ENCODE assay signal across 10 mouse cellular contexts in genomic region chr1:53890380-53890779, GRCm38 (mm10).
DNase-seq lines count a peak whose midpoint lies in the region; ATAC-seq and TF ChIP-seq lines count a peak whose summit lies in the region.
"Had no signal": no experiment of that assay in that cellular context is flagged by ENCODE, and none has a peak within 500 bp of the region (broad histone marks: within the 10 kb centered on the region; RNA-seq: fewer than 3 reads in every experiment).

No protein-coding gene starts in this region.

- no peaks in the 10 kb centered on the region for H3K79me2 ChIP-seq in liver, adult 2 months (ENCODE audit: control insufficient read depth, insufficient read depth, low read length)
- H3K79me2 ChIP-seq in MEL (ENCODE audit: control insufficient read depth, insufficient read depth, low read length, poor library complexity): no peaks in the 10 kb centered on the region

- WGBS in embryonic facial prominence, embryonic 11.5 days: 52% methylated on average over 3 of the region's 3 CpGs
- WGBS in embryonic facial prominence, embryonic 10.5 days: 58% methylated on average over 3 of the region's 3 CpGs
- WGBS in liver, adult 2 months: 30% methylated on average over 3 of the region's 3 CpGs
- WGBS in liver, embryonic 12.5 days (ENCODE audit: insufficient replicate concordance): 35% methylated on average over 3 of the region's 3 CpGs

- no peaks in the 10 kb centered on the region for H3K36me3 ChIP-seq in embryonic facial prominence, embryonic 11.5 days (replicated peaks; ENCODE audit: control insufficient read depth, insufficient read depth, low read depth, low read length)
- no peaks in the 10 kb centered on the region for H3K36me3 ChIP-seq in embryonic facial prominence, embryonic 10.5 days (replicated peaks)
- no peaks in the 10 kb centered on the region for H3K36me3 ChIP-seq in liver, adult 2 months (ENCODE audit: control insufficient read depth, insufficient read depth, low read length)
- no peaks in the 10 kb centered on the region for H3K36me3 ChIP-seq in liver, embryonic 12.5 days
- no peaks in the 10 kb centered on the region for H3K36me3 ChIP-seq in MEL (ENCODE audit: control insufficient read depth in 1 of 2, insufficient read depth in 2 of 2, low read length in 2 of 2)
- H3K36me3 ChIP-seq: embryonic facial prominence, embryonic 13.5 days; lung, embryonic 15.5 days had no signal

- TF ChIP-seq CTCF in liver, adult 2 months (IDR thresholded peaks at IDR 0.05; ENCODE audit: low read depth, low read length): peak; percentile 25; the same call in 1 of the 2 replicates
- TF ChIP-seq CTCF in MEL (IDR thresholded peaks at IDR 0.05 in 2 of 3, conservative IDR thresholded peaks at IDR 0.05 in 1 of 3; ENCODE audit: control insufficient read depth in 1 of 3, insufficient read depth in 1 of 3, low read depth in 2 of 3, low read length in 3 of 3, poor library complexity in 1 of 3, severe bottlenecking in 1 of 3): peak; percentile 24 to 66 (median 42); a peak in 3 of 6 replicates

- TF ChIP-seq POLR2A in liver, adult 2 months (IDR thresholded peaks at IDR 0.05; ENCODE audit: extremely low read depth, insufficient read depth, low read length): no peak
- TF ChIP-seq POLR2A in MEL (IDR thresholded peaks at IDR 0.05; ENCODE audit: control insufficient read depth in 1 of 2, insufficient read depth in 1 of 2, low read depth in 1 of 2, low read length in 2 of 2, poor library complexity in 1 of 2): no peak

- H3K4me1 ChIP-seq in embryonic facial prominence, embryonic 11.5 days (ENCODE audit: control insufficient read depth, insufficient read depth, low read length): no peaks in the 10 kb centered on the region
- 0 out of 2 replicates have a peak, but pooled peaks cover 3% of the 10 kb centered on the region for H3K4me1 ChIP-seq in embryonic facial prominence, embryonic 10.5 days
- H3K4me1 ChIP-seq in liver, adult 2 months (ENCODE audit: control insufficient read depth, insufficient read depth, low read length): no peaks in the 10 kb centered on the region
- no peaks in the 10 kb centered on the region for H3K4me1 ChIP-seq in liver, embryonic 12.5 days
- no peaks in the 10 kb centered on the region for H3K4me1 ChIP-seq in MEL (ENCODE audit: control insufficient read depth in 1 of 2, insufficient read depth in 2 of 2, low read length in 2 of 2)
- H3K4me1 ChIP-seq: lung, embryonic 15.5 days had no signal

- DNase-seq in embryonic facial prominence, embryonic 11.5 days (ENCODE audit: low spot score): peak; percentile 17
- no peak for DNase-seq in embryonic facial prominence, embryonic 10.5 days (ENCODE audit: low spot score)
- peak; percentile 5 for DNase-seq in liver, adult 2 months (ENCODE audit: extremely low read depth, low read depth, low spot score)
- peak; percentile 13 for DNase-seq in MEL (ENCODE audit: low read depth, low spot score)
- DNase-seq in lung, postnatal 25 days (ENCODE audit: low spot score): peak; percentile 17
- no peak for DNase-seq in frontal cortex, postnatal 36 days (ENCODE audit: low spot score in 2 of 2)
- no peak for DNase-seq in urinary bladder, adult 2 months (ENCODE audit: low spot score)

- no peak for TF ChIP-seq EP300 in MEL (IDR thresholded peaks at IDR 0.05; ENCODE audit: low read depth in 1 of 2, low read length in 2 of 2)

- H3K4me2 ChIP-seq in embryonic facial prominence, embryonic 11.5 days (ENCODE audit: low read depth, low read length): no peak overlapping the region
- H3K4me2 ChIP-seq in liver, embryonic 12.5 days: no peak overlapping the region
- H3K4me2 ChIP-seq: embryonic facial prominence, embryonic 13.5 days; lung, embryonic 15.5 days had no signal

- H3K9me3 ChIP-seq in embryonic facial prominence, embryonic 11.5 days (replicated peaks; ENCODE audit: control insufficient read depth, low read length): no peaks in the 10 kb centered on the region
- no peaks in the 10 kb centered on the region for H3K9me3 ChIP-seq in embryonic facial prominence, embryonic 10.5 days
- H3K9me3 ChIP-seq in liver, embryonic 12.5 days (replicated peaks): no peaks in the 10 kb centered on the region
- no peaks in the 10 kb centered on the region for H3K9me3 ChIP-seq in MEL (replicated peaks; ENCODE audit: insufficient read depth, low read length)
- H3K9me3 ChIP-seq: embryonic facial prominence, embryonic 13.5 days; lung, embryonic 15.5 days had no signal

- no peak overlapping the region for H3K9ac ChIP-seq in embryonic facial prominence, embryonic 11.5 days (replicated peaks; ENCODE audit: low read length)
- no peak overlapping the region for H3K9ac ChIP-seq in liver, adult 2 months (ENCODE audit: low read depth, low read length)
- H3K9ac ChIP-seq in liver, embryonic 12.5 days: no peak overlapping the region
- no peak overlapping the region for H3K9ac ChIP-seq in MEL (ENCODE audit: control insufficient read depth, low read depth, low read length, poor library complexity, severe bottlenecking)
- H3K9ac ChIP-seq: embryonic facial prominence, embryonic 13.5 days; lung, embryonic 15.5 days had no signal

- H3K27me3 ChIP-seq in embryonic facial prominence, embryonic 11.5 days (ENCODE audit: control insufficient read depth, insufficient read depth, low read length): no peaks in the 10 kb centered on the region
- no peaks in the 10 kb centered on the region for H3K27me3 ChIP-seq in embryonic facial prominence, embryonic 10.5 days (replicated peaks; ENCODE audit: low read depth, poor library complexity, severe bottlenecking)
- no peaks in the 10 kb centered on the region for H3K27me3 ChIP-seq in liver, adult 2 months (ENCODE audit: control insufficient read depth, insufficient read depth, low read length)
- no peaks in the 10 kb centered on the region for H3K27me3 ChIP-seq in liver, embryonic 12.5 days (replicated peaks)
- peaks cover 0 to 1% of the 10 kb centered on the region in 2 experiments; a peak in 1 of 4 replicates for H3K27me3 ChIP-seq in MEL (ENCODE audit: control insufficient read depth in 1 of 2, insufficient read depth in 2 of 2, low read length in 2 of 2)
- H3K27me3 ChIP-seq: embryonic facial prominence, embryonic 13.5 days; lung, embryonic 15.5 days had no signal

- H3K4me3 ChIP-seq in embryonic facial prominence, embryonic 11.5 days (ENCODE audit: low read depth, low read length): no peak overlapping the region
- H3K4me3 ChIP-seq in embryonic facial prominence, embryonic 10.5 days: no peak overlapping the region
- no peak overlapping the region for H3K4me3 ChIP-seq in liver, adult 2 months (ENCODE audit: insufficient read depth, low read depth, low read length)
- no peak overlapping the region for H3K4me3 ChIP-seq in liver, embryonic 12.5 days
- no peak overlapping the region for H3K4me3 ChIP-seq in MEL (ENCODE audit: control insufficient read depth in 1 of 2, insufficient read depth in 1 of 2, low read depth in 2 of 2, low read length in 2 of 2)
- H3K4me3 ChIP-seq: embryonic facial prominence, embryonic 13.5 days; lung, embryonic 15.5 days had no signal

- H3K27ac ChIP-seq in embryonic facial prominence, embryonic 11.5 days (replicated peaks; ENCODE audit: low read depth, low read length): no peak overlapping the region
- H3K27ac ChIP-seq in embryonic facial prominence, embryonic 10.5 days (replicated peaks): no peak overlapping the region
- no peak overlapping the region for H3K27ac ChIP-seq in liver, adult 2 months (replicated peaks; ENCODE audit: insufficient read depth, low read depth, low read length)
- no peak overlapping the region for H3K27ac ChIP-seq in liver, embryonic 12.5 days
- no peak overlapping the region for H3K27ac ChIP-seq in MEL (ENCODE audit: control insufficient read depth, low read depth, low read length)
- H3K27ac ChIP-seq: embryonic facial prominence, embryonic 13.5 days; lung, embryonic 15.5 days had no signal

- TF ChIP-seq RAD21 in MEL (IDR thresholded peaks at IDR 0.05; ENCODE audit: low read depth, low read length): peak; percentile 65

- ATAC-seq in embryonic facial prominence, embryonic 11.5 days (replicated peaks; ENCODE audit: insufficient number of reproducible peaks, low FRiP score, low TSS enrichment, low read depth): no peak
- ATAC-seq in liver, embryonic 12.5 days: no peak

TF ChIP-seq in MEL, 35 proteins besides CTCF, POLR2A, EP300 and RAD21:
- TF ChIP-seq ZC3H11A (IDR thresholded peaks at IDR 0.05; ENCODE audit: low read depth, low read length): peak; percentile 53
- no peak for TF ChIP-seq GATA1 (IDR thresholded peaks at IDR 0.05; ENCODE audit: low read depth, low read length)
- TF ChIP-seq SMC3 (IDR thresholded peaks at IDR 0.05; ENCODE audit: low read depth, low read length): peak; percentile 80

Comparison
In these comparisons a context has a peak if more than half of its experiments do, and no peak if none do; other contexts are left out.
1. DNase-seq: peak in embryonic facial prominence, embryonic 11.5 days (single experiment), liver, adult 2 months (single experiment), MEL (single experiment) and lung, postnatal 25 days (single experiment); none in embryonic facial prominence, embryonic 10.5 days (single experiment), frontal cortex, postnatal 36 days (0 of 2) and urinary bladder, adult 2 months (single experiment).